Mouse (Mus musculus) gastrocnemius, postnatal 10 days (tissue): ENCODE results near the gene Ifit1bl1. TPM values are rescaled to one million over a fixed set of nuclear protein-coding genes. Genes with fewer than 3 reads are reported as not detected.
"Not testable (repeated sequence)": the region's sequence is repeated elsewhere in the genome, so short reads cannot be mapped to it uniquely, and the experiment has no call there.

Source experiments
- DNase-seq: peaks from one replicate; pipeline ENCODE4 v3.0.0; 2021; ENCODE audit warnings: mixed read lengths
- long read RNA-seq, 2 experiments: library from polyadenylated mRNA; stranded (forward); transcript quantifications; one replicate each; pipeline ENCODE4 v2.0.0; 2021
- total RNA-seq, 2 experiments: library from RNA; stranded (reverse); gene quantifications; 2 replicates each; pipeline ENCODE4 v1.2.3; 2021

Ifit1bl1 gene
- under 1 TPM; 0.11 to 0.16 TPM for total RNA-seq
- long read RNA-seq, experiment 1, result 0 reads
- long read RNA-seq, experiment 2, result 0 reads

GRCm38 (mm10) chr19:34601888-34602287 lies at the start of gene Ifit1bl1:
Gene Ifit1bl1 (minus strand): TSS chr19:34601956.
- not testable (repeated sequence) for DNase-seq

GRCm38 (mm10) chr19:34650997-34651396 lies 49.2 kb upstream of the Ifit1bl1 start:
- no peak for DNase-seq

- no peak for DNase-seq
Observed at GRCm38 (mm10) chr19:34650276-34650675, 48.5 kb upstream of the Ifit1bl1 start.

GRCm38 (mm10) chr19:34647630-34648029 lies 45.9 kb upstream of the Ifit1bl1 start:
- not testable (repeated sequence) for DNase-seq

GRCm38 (mm10) chr19:34642616-34643015 lies 40.9 kb upstream of the Ifit1bl1 start:
- DNase-seq, result no peak

- no peak for DNase-seq
Observed at GRCm38 (mm10) chr19:34640623-34641022, 38.9 kb upstream of the Ifit1bl1 start, which contains the start of the genes Ifit1bl2 and Ifit1. Gene Ifit1bl2 (minus strand): TSS chr19:34640743. Gene Ifit1 (plus strand): TSS chr19:34640871.

GRCm38 (mm10) chr19:34636933-34637557 lies 35.3 kb upstream of the Ifit1bl1 start:
- peak; percentile 60 for DNase-seq

- no peak for DNase-seq
Observed at GRCm38 (mm10) chr19:34633484-34633883, 31.7 kb upstream of the Ifit1bl1 start.

GRCm38 (mm10) chr19:34631487-34631886 lies 29.7 kb upstream of the Ifit1bl1 start:
- DNase-seq, result no peak

- DNase-seq, result no peak
Observed at GRCm38 (mm10) chr19:34627496-34627895, 25.7 kb upstream of the Ifit1bl1 start.

GRCm38 (mm10) chr19:34624663-34625062 lies 22.9 kb upstream of the Ifit1bl1 start:
- no peak for DNase-seq

GRCm38 (mm10) chr19:34623781-34624180 lies 22.0 kb upstream of the Ifit1bl1 start:
- DNase-seq, result no peak

GRCm38 (mm10) chr19:34620871-34621270 lies 19.1 kb upstream of the Ifit1bl1 start:
- DNase-seq, result no peak

- DNase-seq, result not testable (repeated sequence)
Observed at GRCm38 (mm10) chr19:34612243-34613001, 10.7 kb upstream of the Ifit1bl1 start.

- not testable (repeated sequence) for DNase-seq
Observed at GRCm38 (mm10) chr19:34610118-34610517, 8.4 kb upstream of the Ifit1bl1 start.

GRCm38 (mm10) chr19:34607237-34608051 lies 5.7 kb upstream of the Ifit1bl1 start, which contains the start of gene Ifit3b:
Gene Ifit3b (plus strand): TSS chr19:34607970.
- DNase-seq, result not testable (repeated sequence)

GRCm38 (mm10) chr19:34605472-34605871 lies 3.7 kb upstream of the Ifit1bl1 start:
- DNase-seq, result no peak

GRCm38 (mm10) chr19:34599250-34599649 lies 2.5 kb downstream of the Ifit1bl1 start:
- DNase-seq, result not testable (repeated sequence)

- peak; percentile 18 for DNase-seq
Observed at GRCm38 (mm10) chr19:34598341-34598740, 3.4 kb downstream of the Ifit1bl1 start.

- DNase-seq, result no peak
Observed at GRCm38 (mm10) chr19:34596811-34597210, 4.9 kb downstream of the Ifit1bl1 start.

- not testable (repeated sequence) for DNase-seq
Observed at GRCm38 (mm10) chr19:34594523-34594922, 7.2 kb downstream of the Ifit1bl1 start.

GRCm38 (mm10) chr19:34593456-34593855 lies 8.3 kb downstream of the Ifit1bl1 start:
- DNase-seq, result no peak
